Mouse (Mus musculus): ENCODE results near the gene Pcyt2. TPM values are rescaled to one million over a fixed set of nuclear protein-coding genes. Genes with fewer than 3 reads are reported as not detected.

Gene Pcyt2
- total and polyA plus RNA-seq, 3 experiments: 86.7 to 87.3 TPM; not detected in 1

DNA sequence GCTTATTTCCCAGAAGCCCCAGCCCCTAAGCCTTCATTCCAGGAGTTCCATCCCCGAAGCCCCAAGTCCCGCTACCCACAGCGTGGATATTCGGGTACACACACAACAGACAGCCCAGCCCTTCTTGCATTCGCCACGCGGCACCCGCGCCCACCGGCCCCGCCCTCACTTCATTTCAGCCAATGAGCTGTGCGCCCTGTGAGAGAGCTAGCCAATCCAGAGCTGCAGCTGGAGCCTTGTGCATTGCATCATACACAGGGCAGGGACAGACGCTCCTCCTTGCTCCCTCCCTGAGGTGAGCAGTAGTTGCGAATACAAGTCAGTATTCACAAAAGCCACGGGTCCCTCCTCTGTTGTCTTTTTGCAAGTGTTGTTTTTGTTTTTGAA lies 25.9 kb upstream of the Pcyt2 start, which contains the start of gene Pycr1 (continued):
- TF ChIP-seq ZNF384 (IDR thresholded peaks at IDR 0.05; ENCODE audit: low read depth, low read length): no peak
- no peak for TF ChIP-seq NRF1 (IDR thresholded peaks at IDR 0.05; ENCODE audit: insufficient read depth, low read depth, low read length, poor library complexity, severe bottlenecking)
- TF ChIP-seq MAX (IDR thresholded peaks at IDR 0.05; ENCODE audit: low read length): peak; percentile 79
- no peak for TF ChIP-seq BHLHE40 (IDR thresholded peaks at IDR 0.05; ENCODE audit: borderline replicate concordance, low read depth, low read length)
- TF ChIP-seq EP300 (IDR thresholded peaks at IDR 0.05; ENCODE audit: low read depth in 1 of 2, low read length in 2 of 2): no peak
- no peak for TF ChIP-seq SMC3 (IDR thresholded peaks at IDR 0.05; ENCODE audit: low read depth, low read length)
- TF ChIP-seq HCFC1 (IDR thresholded peaks at IDR 0.05; ENCODE audit: low read depth, low read length): 0 out of 2 replicates have a peak, but pooled peaks have one; percentile 19
- peak; percentile 91 for TF ChIP-seq MYC (IDR thresholded peaks at IDR 0.05; ENCODE audit: low read depth, low read length)
- no peak for TF ChIP-seq UBTF (IDR thresholded peaks at IDR 0.05; ENCODE audit: borderline replicate concordance, insufficient read depth, low read depth, low read length)
- no peak for TF ChIP-seq ZC3H11A (IDR thresholded peaks at IDR 0.05; ENCODE audit: low read depth, low read length)
- TF ChIP-seq RAD21 (IDR thresholded peaks at IDR 0.05; ENCODE audit: low read depth, low read length): no peak
- no peak for TF ChIP-seq KAT2A (conservative IDR thresholded peaks at IDR 0.05; ENCODE audit: low read depth, low read length)

- no peak overlapping the region for H3K27ac ChIP-seq (ENCODE audit: control insufficient read depth, low read depth, low read length)
Observed at GRCm38 (mm10) chr11:120642939-120643600, 25.3 kb upstream of the Pcyt2 start.

GRCm38 (mm10) chr11:120641869-120642268 lies 24.1 kb upstream of the Pcyt2 start:
- Histone ChIP-seq H3K9me3 (replicated peaks; ENCODE audit: insufficient read depth, low read length) (no peaks in the 10 kb centered on the region), H3K27ac (ENCODE audit: control insufficient read depth, low read depth, low read length) (no peak overlapping the region), H3K79me2 (ENCODE audit: control insufficient read depth, insufficient read depth, low read length, poor library complexity) (no peaks in the 10 kb centered on the region), H3K36me3 (ENCODE audit: control insufficient read depth in 1 of 2, insufficient read depth in 2 of 2, low read length in 2 of 2) (peaks cover 0 to 8% of the 10 kb centered on the region in 2 experiments; a peak in 2 of 4 replicates), H3K4me1 (ENCODE audit: control insufficient read depth in 1 of 2, insufficient read depth in 2 of 2, low read length in 2 of 2) (peaks cover 7 to 15% of the 10 kb centered on the region in 2 experiments), H3K27me3 (ENCODE audit: control insufficient read depth in 1 of 2, insufficient read depth in 2 of 2, low read length in 2 of 2) (no peaks in the 10 kb centered on the region), H3K9ac (ENCODE audit: control insufficient read depth, low read depth, low read length, poor library complexity, severe bottlenecking) (no peak overlapping the region), H3K4me3 (ENCODE audit: control insufficient read depth in 1 of 2, insufficient read depth in 1 of 2, low read depth in 2 of 2, low read length in 2 of 2) (no peak overlapping the region)
- no peak for DNase-seq (ENCODE audit: low read depth, low spot score)
- TF ChIP-seq HCFC1 (IDR thresholded peaks at IDR 0.05; ENCODE audit: low read depth, low read length) (no peak), POLR2A (IDR thresholded peaks at IDR 0.05; ENCODE audit: control insufficient read depth in 1 of 2, insufficient read depth in 1 of 2, low read depth in 1 of 2, low read length in 2 of 2, poor library complexity in 1 of 2) (no peak), RCOR1 (IDR thresholded peaks at IDR 0.05; ENCODE audit: low read depth, low read length) (no peak), UBTF (IDR thresholded peaks at IDR 0.05; ENCODE audit: borderline replicate concordance, insufficient read depth, low read depth, low read length) (no peak), MYC (IDR thresholded peaks at IDR 0.05; ENCODE audit: low read depth, low read length) (no peak), ZC3H11A (IDR thresholded peaks at IDR 0.05; ENCODE audit: low read depth, low read length) (no peak), ELF1 (IDR thresholded peaks at IDR 0.05; ENCODE audit: low read depth, low read length) (no peak), MYB (IDR thresholded peaks at IDR 0.05; ENCODE audit: low read depth, low read length) (no peak), ZMIZ1 (IDR thresholded peaks at IDR 0.05; ENCODE audit: low read depth, low read length) (no peak), ETS1 (IDR thresholded peaks at IDR 0.05; ENCODE audit: low read depth, low read length) (no peak), E2F4 (IDR thresholded peaks at IDR 0.05; ENCODE audit: borderline replicate concordance, low read depth, low read length) (no peak), EP300 (IDR thresholded peaks at IDR 0.05; ENCODE audit: low read depth in 1 of 2, low read length in 2 of 2) (no peak), KAT2A (conservative IDR thresholded peaks at IDR 0.05; ENCODE audit: low read depth, low read length) (no peak), GABPA (IDR thresholded peaks at IDR 0.05; ENCODE audit: low read depth, low read length) (no peak), ZKSCAN1 (IDR thresholded peaks at IDR 0.05; ENCODE audit: low read depth, low read length) (no peak)

More at GRCm38 (mm10) chr11:120642939-120643600, 25.3 kb upstream of the Pcyt2 start:
- DNase-seq (ENCODE audit: low read depth, low spot score): no peak
- H3K27me3 ChIP-seq (ENCODE audit: control insufficient read depth in 1 of 2, insufficient read depth in 2 of 2, low read length in 2 of 2): no peaks in the 10 kb centered on the region
- peaks cover 7 to 15% of the 10 kb centered on the region in 2 experiments for H3K4me1 ChIP-seq (ENCODE audit: control insufficient read depth in 1 of 2, insufficient read depth in 2 of 2, low read length in 2 of 2)
- no peaks in the 10 kb centered on the region for H3K9me3 ChIP-seq (replicated peaks; ENCODE audit: insufficient read depth, low read length)
- peaks cover 0 to 8% of the 10 kb centered on the region in 2 experiments; a peak in 2 of 4 replicates for H3K36me3 ChIP-seq (ENCODE audit: control insufficient read depth in 1 of 2, insufficient read depth in 2 of 2, low read length in 2 of 2)
- TF ChIP-seq POLR2A (IDR thresholded peaks at IDR 0.05; ENCODE audit: control insufficient read depth in 1 of 2, insufficient read depth in 1 of 2, low read depth in 1 of 2, low read length in 2 of 2, poor library complexity in 1 of 2) (0 out of 4 replicates have a peak, but pooled peaks of 1 of the 2 experiments have one; percentile 4), TBP (IDR thresholded peaks at IDR 0.05; ENCODE audit: low read depth, low read length) (no peak)
- H3K9ac ChIP-seq (ENCODE audit: control insufficient read depth, low read depth, low read length, poor library complexity, severe bottlenecking): peak overlapping the region; percentile 74
- no peaks in the 10 kb centered on the region for H3K79me2 ChIP-seq (ENCODE audit: control insufficient read depth, insufficient read depth, low read length, poor library complexity)
- peak overlapping the region; percentile 54 to 58 for H3K4me3 ChIP-seq (ENCODE audit: control insufficient read depth in 1 of 2, insufficient read depth in 1 of 2, low read depth in 2 of 2, low read length in 2 of 2)

All from MEL (cell line).